Mouse (Mus musculus) CH12.LX (cell line): Measurements from ENCODE around the gene Afap1. TPM values are rescaled to one million over a fixed set of nuclear protein-coding genes. Genes with fewer than 3 reads are reported as not detected.

Experiments
- DNase-seq: peaks from one replicate; pipeline ENCODE4 v3.0.0-alpha.2; 2013; ENCODE audit errors: extremely low read depth
- H3K27ac ChIP-seq: 2 replicates; pipeline ENCODE4 v1.5.1; 2012; ENCODE audit warnings: low read depth, mild to moderate bottlenecking, control low read depth, moderate library complexity; ENCODE audit not compliant: insufficient read depth
- H3K27me3 ChIP-seq: replicated peaks from 2 replicates; pipeline ENCODE3; 2012; ENCODE audit warnings: inconsistent platforms
- H3K36me3 ChIP-seq, 2 experiments: replicated peaks in 1 of 2; 2 replicates each; pipeline versions ENCODE3 to v1.6.1; 2012; ENCODE audit warnings: inconsistent platforms in 1 of 2, low read length in 1 of 2, mild to moderate bottlenecking in 1 of 2, mixed read lengths in 1 of 2, moderate library complexity in 1 of 2; ENCODE audit not compliant: control insufficient read depth in 1 of 2, insufficient read depth in 1 of 2
- H3K4me1 ChIP-seq, 2 experiments: 2 replicates each; pipeline ENCODE4 v1.6.1; 2012; ENCODE audit warnings: inconsistent platforms in 1 of 2, moderate library complexity in 1 of 2; ENCODE audit not compliant: insufficient read depth in 2 of 2, control insufficient read depth in 1 of 2
- H3K4me2 ChIP-seq: 2 replicates; pipeline ENCODE4 v1.6.1; 2012; ENCODE audit warnings: low read depth, mild to moderate bottlenecking, control low read depth; ENCODE audit not compliant: poor library complexity, insufficient read depth, severe bottlenecking
- H3K4me3 ChIP-seq, 3 experiments: fragments of 150-350 bp in 1 of 3; sonication (generic) in 1 of 3; replicated peaks in 1 of 3; 2 replicates each; pipeline versions ENCODE3 to v1.5.1; 2011 to 2012; ENCODE audit warnings: low read depth in 2 of 3, low read length in 2 of 3, mild to moderate bottlenecking in 2 of 3, moderate library complexity in 2 of 3, control low read depth in 1 of 3, improper control_type of control experiment in 1 of 3, inconsistent platforms in 1 of 3, mixed read lengths in 1 of 3; ENCODE audit not compliant: poor library complexity in 1 of 3
- H3K79me2 ChIP-seq: replicated peaks from 2 replicates; pipeline ENCODE4 v1.6.1; 2012; ENCODE audit warnings: mild to moderate bottlenecking, moderate library complexity; ENCODE audit not compliant: control insufficient read depth, poor library complexity, insufficient read depth, severe bottlenecking; ENCODE audit errors: extremely low read depth
- H3K9ac ChIP-seq: 2 replicates; pipeline ENCODE4 v1.6.1; 2012; ENCODE audit warnings: low read depth, mild to moderate bottlenecking, control low read depth, moderate library complexity; ENCODE audit not compliant: insufficient read depth
- H3K9me3 ChIP-seq: replicated peaks from 2 replicates; pipeline ENCODE3; 2012; ENCODE audit warnings: low read length, inconsistent platforms, mixed read lengths
- CHD1 ChIP-seq: IDR thresholded peaks from 2 replicates; pipeline ENCODE4 v1.6.1; 2012; ENCODE audit warnings: low read depth, low read length, improper control_type of control experiment, inconsistent platforms
- E2F4 ChIP-seq: IDR thresholded peaks from 2 replicates; pipeline ENCODE4 v1.6.1; 2011; ENCODE audit warnings: low read depth, low read length, improper control_type of control experiment; ENCODE audit not compliant: insufficient replicate concordance
- ELF1 ChIP-seq: IDR thresholded peaks from 2 replicates; pipeline ENCODE4 v1.6.1; 2014; ENCODE audit warnings: low read depth, mild to moderate bottlenecking, inconsistent platforms, low read length, improper control_type of control experiment
- ETS1 ChIP-seq: conservative IDR thresholded peaks from 2 replicates; pipeline ENCODE4 v1.6.1; 2012; ENCODE audit warnings: low read depth, mild to moderate bottlenecking, inconsistent platforms, low read length, improper control_type of control experiment, moderate library complexity
- GABPA ChIP-seq: IDR thresholded peaks from 2 replicates; pipeline ENCODE4 v1.6.1; 2012; ENCODE audit warnings: low read depth, low read length, improper control_type of control experiment, inconsistent platforms; ENCODE audit not compliant: insufficient replicate concordance
- HCFC1 ChIP-seq: IDR thresholded peaks from 2 replicates; pipeline ENCODE4 v1.6.1; 2012; ENCODE audit warnings: low read depth, mild to moderate bottlenecking, inconsistent platforms, low read length, improper control_type of control experiment
- IRF4 ChIP-seq: IDR thresholded peaks from 2 replicates; pipeline ENCODE4 v1.6.1; 2014; ENCODE audit warnings: low read depth, mild to moderate bottlenecking, inconsistent platforms, low read length, improper control_type of control experiment
- MAFK ChIP-seq: IDR thresholded peaks from 2 replicates; pipeline ENCODE4 v1.6.1; 2011; ENCODE audit warnings: low read length, improper control_type of control experiment; ENCODE audit not compliant: insufficient replicate concordance
- MAZ ChIP-seq: IDR thresholded peaks from 2 replicates; pipeline ENCODE4 v1.6.1; 2012; ENCODE audit warnings: low read depth, mild to moderate bottlenecking, inconsistent platforms, low read length, improper control_type of control experiment, moderate library complexity
- MEF2A ChIP-seq: IDR thresholded peaks from 2 replicates; pipeline ENCODE4 v1.6.1; 2014; ENCODE audit warnings: low read depth, mild to moderate bottlenecking, inconsistent platforms, low read length, improper control_type of control experiment, borderline replicate concordance
- MYC ChIP-seq: IDR thresholded peaks from 2 replicates; pipeline ENCODE4 v1.6.1; 2011; ENCODE audit warnings: low read depth, mild to moderate bottlenecking, improper control_type of control experiment, low read length
- NELFE ChIP-seq: IDR thresholded peaks from 2 replicates; pipeline ENCODE4 v1.6.1; 2011; ENCODE audit warnings: low read depth, low read length, improper control_type of control experiment
- NRF1 ChIP-seq: IDR thresholded peaks from 2 replicates; pipeline ENCODE4 v1.6.1; 2014; ENCODE audit warnings: low read depth, mild to moderate bottlenecking, inconsistent platforms, low read length, improper control_type of control experiment, moderate library complexity
- RAD21 ChIP-seq: IDR thresholded peaks from 2 replicates; pipeline ENCODE4 v1.6.1; 2011; ENCODE audit warnings: low read depth, mild to moderate bottlenecking, low read length, improper control_type of control experiment, moderate library complexity
- RCOR1 ChIP-seq: conservative IDR thresholded peaks from 2 replicates; pipeline ENCODE4 v1.6.1; 2012; ENCODE audit warnings: low read depth, mild to moderate bottlenecking, inconsistent platforms, low read length, improper control_type of control experiment
- SIN3A ChIP-seq: IDR thresholded peaks from 2 replicates; pipeline ENCODE4 v1.6.1; 2012; ENCODE audit warnings: low read length, improper control_type of control experiment, inconsistent platforms
- TCF12 ChIP-seq: IDR thresholded peaks from 2 replicates; pipeline ENCODE4 v1.6.1; 2014; ENCODE audit warnings: low read depth, mild to moderate bottlenecking, inconsistent platforms, low read length, improper control_type of control experiment
- UBTF ChIP-seq: IDR thresholded peaks from 2 replicates; pipeline ENCODE4 v1.6.1; 2012; ENCODE audit warnings: low read depth, mild to moderate bottlenecking, inconsistent platforms, low read length, improper control_type of control experiment, moderate library complexity
- USF1 ChIP-seq: IDR thresholded peaks from 2 replicates; pipeline ENCODE4 v1.6.1; 2014; ENCODE audit warnings: low read depth, mild to moderate bottlenecking, inconsistent platforms, low read length, improper control_type of control experiment
- USF2 ChIP-seq: conservative IDR thresholded peaks from 2 replicates; pipeline ENCODE4 v1.6.1; 2011; ENCODE audit warnings: low read depth, low read length, improper control_type of control experiment
- ZMIZ1 ChIP-seq: IDR thresholded peaks from 2 replicates; pipeline ENCODE4 v1.6.1; 2012; ENCODE audit warnings: low read depth, mild to moderate bottlenecking, inconsistent platforms, low read length, improper control_type of control experiment
- dilution Hi-C: fragments of 300-500 bp; cut with MboI; formaldehyde crosslinking; loops from 2 replicates; pipeline ENCODE4 v1.14.3; 2020; ENCODE audit warnings: low sequenced_read_pairs; ENCODE audit not compliant: extremely low pct_unique_long_range_greater_than_20kb, extremely low pct_ligation_motif_present
- in situ Hi-C: fragments of 300-500 bp; cut with MboI; formaldehyde crosslinking; loops from 3 replicates; pipeline ENCODE4 v1.14.3; 2019; ENCODE audit warnings: low sequenced_read_pairs, low pct_ligation_motif_present, low pct_unique_long_range_greater_than_20kb, mixed read lengths
- polyA plus RNA-seq: library from polyadenylated mRNA; unstranded; fragments of >175 nt; gene quantifications from 2 replicates; pipeline ENCODE4 v1.2.1, GENCODE M21; 2012; ENCODE audit warnings: low read depth; ENCODE audit not compliant: insufficient read length
- total RNA-seq, 2 experiments: library from RNA; depleted of rRNA; stranded (reverse); fragments of 300-350 nt in 1 of 2; fragments of >200 nt in 1 of 2; gene quantifications; 2 replicates each; pipeline ENCODE4 v1.2.3; 2012 to 2014

Afap1 gene
- total and polyA plus RNA-seq, 3 experiments, result 0.32 to 4.0 (median 0.86) TPM

- TF ChIP-seq E2F4 (no peak), NELFE (no peak)
Measured at GRCm38 (mm10) chr5:35898114-35898513, 5.0 kb downstream of the Afap1 start (continued).

GRCm38 (mm10) chr5:35898994-35899393, 5.9 kb downstream of the Afap1 start:
- DNase-seq, result no peak
- in situ Hi-C loops, result loop anchor here (25.0 kb wide), 1 partner anchor 488 kb away; the partner anchor contains the start of gene Sorcs2
- Histone ChIP-seq H3K27ac (no peak overlapping the region), H3K4me3 (no peak overlapping the region), H3K9me3 (no peaks in the 10 kb centered on the region), H3K27me3 (peaks cover under 1% of the 10 kb centered on the region), H3K79me2 (no peaks in the 10 kb centered on the region), H3K36me3 (no peaks in the 10 kb centered on the region), H3K4me1 (peaks cover 38 to 46% of the 10 kb centered on the region in 2 experiments), H3K4me2 (no peak overlapping the region), H3K9ac (no peak overlapping the region)
- no peak for TF ChIP-seq ELF1
- TF ChIP-seq CHD1, result no peak
- no peak for TF ChIP-seq RAD21
- no peak for TF ChIP-seq IRF4
- TF ChIP-seq NRF1, result no peak
- TF ChIP-seq UBTF, result no peak
- TF ChIP-seq USF2, result no peak
- TF ChIP-seq USF1, result no peak
- TF ChIP-seq MEF2A, result no peak
- TF ChIP-seq MYC, result no peak
- TF ChIP-seq MAZ, result no peak
- no peak for TF ChIP-seq RCOR1
- TF ChIP-seq MAFK, result no peak
- TF ChIP-seq HCFC1, result no peak
- dilution Hi-C loops, result no loop called here

DNA sequence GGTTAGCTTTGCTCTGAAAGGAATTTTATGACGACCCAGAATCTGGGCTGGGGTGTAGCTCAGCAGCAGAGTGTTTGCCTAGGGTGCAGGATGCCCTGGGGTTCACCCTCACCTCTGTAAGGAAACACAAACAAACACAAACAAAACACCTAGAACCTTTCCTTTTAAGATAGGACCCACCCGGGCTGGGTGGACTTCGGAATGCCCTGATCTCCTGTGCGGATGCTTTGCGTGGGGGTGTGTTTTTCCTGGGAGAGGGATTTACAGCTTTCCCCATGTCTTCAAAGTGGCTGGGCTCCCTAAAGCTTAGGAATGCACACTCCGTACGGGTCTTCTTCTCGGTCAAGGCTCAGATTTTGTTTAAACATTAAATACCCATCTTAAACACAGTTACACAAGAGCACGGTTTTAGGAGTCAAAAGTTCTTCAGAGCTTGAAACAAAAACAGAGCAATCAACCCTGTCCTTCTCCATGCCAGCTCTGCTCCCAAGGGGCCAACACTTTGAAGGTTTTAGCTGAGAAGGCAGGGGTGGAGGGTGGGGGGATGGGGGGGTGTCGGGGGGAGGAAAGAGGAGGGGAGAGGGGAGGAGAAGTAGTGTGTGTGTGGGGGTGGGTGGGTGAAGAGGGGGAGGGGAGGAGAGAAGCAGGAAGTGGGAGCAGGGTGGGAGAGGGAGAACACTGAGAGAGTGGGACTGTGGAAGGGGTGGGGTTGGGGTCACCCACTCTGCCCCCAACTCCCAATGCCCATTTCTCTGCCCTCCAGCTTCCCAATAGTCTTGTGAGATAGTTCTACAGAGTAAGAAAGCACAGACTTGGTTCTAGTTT, 7.5 kb downstream of the Afap1 start:
- TF ChIP-seq IRF4 (no peak), SIN3A (no peak), GABPA (no peak), TCF12 (no peak), ZMIZ1 (no peak), ETS1 (no peak), NRF1 (no peak)
- Histone ChIP-seq H3K4me2 (no peak overlapping the region), H3K9ac (no peak overlapping the region), H3K79me2 (no peaks in the 10 kb centered on the region), H3K27me3 (no peaks in the 10 kb centered on the region), H3K36me3 (no peaks in the 10 kb centered on the region), H3K9me3 (no peaks in the 10 kb centered on the region), H3K27ac (no peak overlapping the region), H3K4me1 (peaks cover 44 to 60% of the 10 kb centered on the region in 2 experiments), H3K4me3 (no peak overlapping the region)
- dilution Hi-C loops (no loop called here), in situ Hi-C loops (no loop called here)
- DNase-seq, result no peak
